Mouse (Mus musculus) urinary bladder, postnatal 36 days (tissue): ENCODE data around the gene Gm12253.
A peak's percentile ranks its signal among the peaks of the same experiment; 100 is the strongest.

Source experiments
- DNase-seq, 2 experiments: peaks; one replicate each; pipeline ENCODE4 v3.0.0; 2022; ENCODE audit warnings: low spot score in 2 of 2, mixed read lengths in 1 of 2

Gene Gm12253

DNA sequence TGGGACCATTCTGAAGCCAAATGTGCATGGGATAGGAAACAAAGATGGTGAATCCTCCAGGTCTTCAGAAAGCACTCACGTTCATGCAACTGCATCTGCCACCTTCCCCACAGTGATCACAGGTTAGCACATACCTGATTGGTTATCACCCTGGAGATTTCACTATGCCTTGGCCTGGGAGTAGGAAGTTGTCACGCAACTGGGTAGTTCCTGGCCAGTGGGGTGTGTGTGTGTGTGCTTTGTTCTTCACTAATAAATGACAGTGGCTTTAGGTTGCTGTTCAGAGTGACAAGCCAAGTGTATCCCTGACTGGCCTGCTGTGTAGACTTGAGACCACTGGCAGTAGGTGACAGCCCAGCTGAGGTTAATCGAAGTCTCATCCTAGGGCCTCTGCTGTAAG lies at the start of gene Gm12253:
Gm12253 (plus strand) TSS at position 301 of the 400 bp plus-strand sequence.
- DNase-seq = no peak

DNA sequence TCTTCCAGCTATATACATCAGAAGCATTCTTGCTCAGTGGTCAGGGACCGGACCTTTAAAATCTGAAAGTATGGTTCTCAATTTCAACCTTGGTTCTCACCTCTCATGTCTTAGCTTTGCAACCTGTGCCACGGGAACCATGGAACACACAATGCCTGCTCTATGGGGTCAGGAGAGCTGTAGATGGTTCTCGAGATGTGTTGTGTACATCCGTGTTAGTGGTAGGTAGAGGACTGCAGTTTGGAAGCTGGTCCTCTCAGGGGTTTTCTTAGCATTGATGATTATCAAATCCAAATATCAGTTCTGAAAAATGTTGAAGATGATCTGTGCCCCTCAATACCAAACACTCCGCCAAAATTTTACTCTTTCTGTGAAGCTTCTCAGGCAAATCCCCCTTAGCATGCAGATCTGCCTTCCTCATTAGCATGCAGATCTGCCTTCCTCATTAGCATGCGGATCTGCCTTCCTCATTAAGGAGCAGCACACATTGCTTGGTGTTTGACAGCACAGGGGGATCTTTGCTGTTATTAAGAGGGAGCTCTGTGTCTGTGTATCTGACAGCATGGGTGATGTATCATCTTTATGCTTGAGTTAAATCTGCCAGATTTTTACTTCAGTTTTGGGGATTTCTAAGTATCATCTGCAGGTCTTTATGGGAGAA lies 32.2 kb upstream of the Gm12253 start:
- DNase-seq = no peak

DNA sequence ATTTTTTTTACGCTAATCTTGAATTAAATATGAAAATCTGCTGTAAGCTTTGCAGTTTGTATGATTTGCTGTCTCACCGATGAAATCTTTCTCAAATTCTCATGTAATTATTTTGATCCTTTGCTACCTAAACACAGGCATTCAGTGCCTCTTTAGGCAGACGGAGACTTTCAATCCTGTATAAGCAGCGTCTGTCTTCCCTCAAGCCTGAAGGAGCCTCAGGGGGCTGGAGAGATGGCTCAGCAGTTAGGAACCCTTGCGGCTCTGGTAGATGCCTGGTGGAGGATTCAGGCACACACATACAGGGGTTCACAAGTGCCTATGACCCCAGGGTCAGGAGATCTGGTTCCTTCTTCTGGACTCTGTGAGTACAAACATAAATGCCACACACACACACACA lies 31.7 kb upstream of the Gm12253 start:
- no peak for DNase-seq

DNA sequence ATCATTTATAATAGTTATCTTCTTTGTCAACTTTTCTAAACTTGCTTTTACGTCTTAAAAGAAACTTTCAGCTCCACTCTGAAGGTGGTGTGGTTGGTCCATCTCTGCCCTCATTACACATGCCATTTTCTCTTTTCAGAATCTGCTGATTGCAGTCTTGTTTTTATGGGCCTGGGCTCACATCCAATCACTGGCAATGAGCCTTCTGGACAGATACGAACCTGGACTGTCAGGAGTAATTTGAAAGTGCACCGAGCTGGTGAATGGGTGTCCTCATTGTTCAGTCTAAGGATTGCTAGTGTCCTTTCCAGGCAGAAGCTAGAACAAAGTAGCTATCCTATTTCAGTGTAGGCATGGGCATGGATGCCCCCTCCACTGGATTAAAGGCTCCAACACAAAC lies 24.3 kb upstream of the Gm12253 start:
- DNase-seq = peak in 1 of 2 experiments; percentile 14

DNA sequence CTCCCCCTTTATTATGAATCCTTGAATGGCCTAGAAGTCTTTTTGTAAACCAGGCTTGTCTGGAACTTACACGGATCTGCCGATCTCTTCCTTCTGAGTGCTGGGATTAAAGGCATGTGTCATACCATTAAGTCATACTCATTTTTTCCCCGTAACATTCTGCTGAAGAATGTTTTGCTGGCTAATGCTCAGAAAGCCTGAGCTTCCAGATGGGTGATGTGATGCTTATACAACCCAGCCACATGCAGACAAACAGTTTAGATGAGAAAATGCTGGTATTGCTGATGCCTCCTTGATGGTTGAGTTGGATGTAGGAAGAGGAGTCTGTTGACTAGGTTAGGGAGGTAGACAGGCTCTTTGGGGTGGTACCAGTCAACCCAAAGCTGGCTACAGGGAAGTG lies 14.0 kb upstream of the Gm12253 start:
- no peak for DNase-seq

DNA sequence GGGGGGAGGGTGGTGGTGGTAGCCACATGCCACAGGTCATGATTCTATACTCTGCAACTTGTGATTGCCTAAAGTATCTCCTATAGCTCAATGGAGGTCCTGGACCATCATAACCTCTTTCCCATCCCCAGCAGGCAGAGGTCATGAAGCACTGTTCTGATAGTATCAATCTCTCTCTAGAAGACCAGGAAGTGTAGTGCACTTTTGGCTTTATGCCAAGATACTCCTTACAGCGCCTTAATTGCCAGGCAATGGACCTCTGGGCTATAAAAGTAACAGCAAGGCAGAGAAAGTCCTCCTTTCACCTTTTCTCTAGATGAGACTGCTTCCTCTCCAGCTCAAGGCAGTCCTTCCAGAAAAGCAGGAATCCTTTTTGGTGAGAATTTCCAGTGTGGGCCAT lies 11.5 kb upstream of the Gm12253 start, which contains the start of gene 1810065E05Rik:
1810065E05Rik (plus strand) TSS at position 297 of the 400 bp plus-strand sequence.
- no peak for DNase-seq

DNA sequence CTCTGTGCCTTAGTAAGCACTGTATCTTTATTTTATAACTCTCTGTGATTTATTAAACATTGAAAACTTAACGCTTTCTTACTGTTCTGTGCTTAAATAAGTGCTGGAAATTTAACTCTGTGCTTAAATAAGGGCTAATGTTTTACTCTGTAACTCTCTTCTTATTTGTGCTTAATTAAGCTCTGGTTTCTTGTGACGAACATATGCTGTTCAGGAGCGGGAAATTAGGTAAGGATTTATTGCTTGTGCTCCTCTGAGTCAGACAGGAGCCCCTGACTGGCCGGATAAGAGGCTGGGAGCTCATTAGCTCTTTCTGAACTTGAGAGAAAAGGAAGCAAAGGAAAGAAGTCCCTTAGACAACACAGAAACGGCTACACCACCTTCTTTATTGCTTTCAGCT lies 5.5 kb downstream of the Gm12253 start:
- no peak for DNase-seq

DNA sequence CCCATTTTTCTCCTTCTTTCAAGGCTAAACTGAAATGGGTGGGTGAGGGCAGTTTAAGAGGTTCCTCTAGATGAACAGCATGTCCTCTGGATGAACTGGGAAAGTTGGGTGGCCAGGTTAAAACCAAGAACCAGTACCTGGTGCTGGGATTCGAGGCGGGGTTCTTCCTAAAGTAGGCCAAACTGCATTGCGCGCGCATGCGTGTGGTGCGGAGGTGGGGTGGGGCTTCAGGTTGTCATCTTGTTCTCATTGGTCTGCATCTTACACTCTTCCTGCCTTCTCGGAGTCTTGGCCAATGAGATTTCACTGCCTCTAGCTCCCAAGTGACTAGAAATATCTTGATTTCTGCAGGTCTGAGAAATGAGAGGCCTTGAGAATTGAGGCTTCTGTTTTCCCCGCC lies 20.4 kb downstream of the Gm12253 start, which contains the start of gene Lypd9:
Lypd9 (minus strand) TSS at position 165 of the 400 bp plus-strand sequence.
- no peak for DNase-seq

DNA sequence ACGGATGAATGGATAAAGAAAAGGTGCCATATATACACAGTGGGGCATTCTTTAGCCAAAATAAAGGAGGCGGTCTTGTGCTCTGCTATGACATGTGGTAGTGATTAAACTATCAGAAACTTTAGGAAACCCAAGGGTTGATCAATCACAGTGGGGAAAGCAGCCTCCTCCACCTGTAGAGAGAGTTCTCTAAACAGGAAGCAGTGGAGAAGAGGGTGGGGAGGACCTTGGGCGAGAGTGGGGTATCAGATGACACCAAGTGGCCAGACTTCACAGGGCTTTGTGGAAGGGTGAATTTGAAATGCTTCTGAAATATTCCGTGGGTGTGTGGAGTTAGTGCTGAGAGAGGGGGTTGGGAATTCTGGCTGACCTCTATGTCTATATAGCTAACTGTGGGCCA lies 21.2 kb downstream of the Gm12253 start:
- DNase-seq = no peak

DNA sequence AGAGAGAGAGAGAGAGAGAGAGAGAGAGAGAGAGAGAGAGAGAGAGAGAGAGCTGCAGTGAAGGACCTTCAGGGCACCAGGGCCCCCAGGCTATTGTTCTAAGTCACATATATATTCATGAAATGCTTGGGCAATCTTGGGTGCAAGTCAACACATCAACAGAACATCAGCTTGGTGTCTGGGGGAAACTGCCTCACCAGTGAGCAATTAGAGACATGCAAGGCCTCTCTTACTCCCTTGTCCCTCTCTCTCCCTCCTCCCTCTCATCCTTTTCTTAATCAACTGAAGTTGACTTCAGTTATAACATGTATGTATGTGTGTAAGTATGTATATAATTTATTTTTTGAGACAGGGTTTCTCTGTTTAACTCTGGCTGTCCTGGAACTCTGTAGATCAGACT lies 29.8 kb downstream of the Gm12253 start, which contains the start of gene Olfr30:
Olfr30 (minus strand) TSS at position 101 of the 400 bp plus-strand sequence.
- no peak for DNase-seq
